Mouse (Mus musculus): ENCODE data around the gene Rtkn2.
"Not testable (repeated sequence)": the region's sequence is repeated elsewhere in the genome, so short reads cannot be mapped to it uniquely, and the experiment has no call there.

Rtkn2 gene

GRCm38 (mm10) chr10:68072626-68073025 is 93.3 kb downstream of the Rtkn2 start:
- in situ Hi-C loops (cut with MboI, MseI): no loop called here

DNA sequence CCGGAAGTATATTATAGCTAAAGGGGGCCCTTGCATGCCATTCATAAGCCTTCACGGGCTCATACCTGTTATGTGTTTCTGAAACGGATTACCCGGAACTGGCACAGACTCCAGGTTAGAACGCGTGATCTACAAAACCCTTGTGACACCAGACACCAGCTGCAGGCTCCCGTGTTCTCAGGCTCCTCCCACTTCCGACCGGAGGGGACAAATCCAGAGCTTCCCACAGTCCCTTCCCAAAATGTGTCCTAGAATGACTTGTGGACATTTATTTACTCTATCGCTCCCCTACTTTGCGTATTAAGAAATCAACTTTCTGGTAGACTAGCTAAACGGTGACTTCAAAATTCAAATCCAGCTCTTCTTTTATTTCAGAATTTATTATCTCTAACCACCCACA is 94.9 kb downstream of the Rtkn2 start:
- in situ Hi-C loops (cut with MboI, MseI): no loop called here

DNA sequence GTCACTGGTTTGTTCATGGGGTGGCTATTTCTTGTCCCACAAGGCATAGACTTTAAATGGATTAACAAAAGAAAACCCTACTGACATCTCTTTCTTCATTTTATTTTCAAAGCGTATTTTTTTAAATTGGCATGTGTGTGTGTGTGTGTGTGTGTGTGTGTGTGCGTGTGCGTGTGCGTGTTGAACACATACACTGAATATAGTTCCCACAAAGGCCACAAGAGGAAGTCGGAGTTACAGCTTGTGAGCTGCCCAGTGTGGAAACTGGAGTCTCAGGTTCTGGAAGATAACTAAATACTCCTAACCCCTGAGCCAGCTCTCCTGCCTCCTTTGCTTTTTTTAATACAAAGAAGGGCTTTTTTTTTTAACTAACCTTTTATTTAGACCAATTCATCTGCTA is 95.8 kb downstream of the Rtkn2 start:
- in situ Hi-C loops (cut with MboI, MseI): no loop called here

- in situ Hi-C loops (cut with MboI, MseI): no loop called here
Measured at GRCm38 (mm10) chr10:68078708-68079107, 99.3 kb downstream of the Rtkn2 start.

DNA sequence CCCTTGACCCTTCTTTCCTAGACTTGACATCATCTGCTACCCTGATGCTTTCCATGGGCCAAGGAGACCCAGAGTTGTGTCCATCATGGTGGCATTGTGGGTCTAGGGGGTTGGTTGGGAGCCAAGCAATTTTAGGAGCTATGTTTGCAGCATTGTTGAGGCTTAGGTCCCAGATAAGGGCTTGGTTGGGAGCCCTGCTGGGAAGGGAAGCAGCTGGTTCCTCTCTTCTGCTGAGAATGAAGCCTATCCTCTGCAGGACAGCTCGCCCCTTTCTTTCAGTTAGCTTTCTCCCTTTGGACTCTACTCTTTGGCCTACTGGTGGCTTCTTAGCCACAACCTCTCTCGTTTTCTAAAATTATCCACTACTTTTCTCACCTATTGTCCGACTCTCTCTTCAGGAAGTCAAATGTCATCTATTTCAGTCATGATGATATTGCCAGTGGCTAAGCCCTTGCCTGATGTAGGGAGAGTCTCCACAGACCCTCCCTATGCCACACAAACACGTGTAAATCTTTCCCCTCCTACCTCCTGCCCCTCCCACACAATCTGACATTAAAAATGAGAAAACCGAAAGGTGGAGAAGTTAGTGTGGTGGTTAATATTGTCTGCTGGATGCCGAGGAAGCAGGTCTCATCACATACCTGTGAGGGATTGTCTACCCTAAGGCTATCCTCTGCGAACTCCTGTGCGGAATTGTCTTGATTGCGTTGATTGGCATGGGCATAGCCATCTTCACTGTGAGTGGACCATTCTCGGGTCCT is 100.7 kb downstream of the Rtkn2 start:
- in situ Hi-C loops (cut with MboI, MseI): no loop called here

GRCm38 (mm10) chr10:68081712-68082111 is 102.3 kb downstream of the Rtkn2 start:
- in situ Hi-C loops (cut with MboI, MseI): no loop called here

- in situ Hi-C loops (cut with MboI, MseI): loop anchor here (5.0 kb wide), 1 partner anchor 62 kb away; no protein-coding TSS in a partner anchor
Measured at GRCm38 (mm10) chr10:68085574-68085973, 106.2 kb downstream of the Rtkn2 start.

DNA sequence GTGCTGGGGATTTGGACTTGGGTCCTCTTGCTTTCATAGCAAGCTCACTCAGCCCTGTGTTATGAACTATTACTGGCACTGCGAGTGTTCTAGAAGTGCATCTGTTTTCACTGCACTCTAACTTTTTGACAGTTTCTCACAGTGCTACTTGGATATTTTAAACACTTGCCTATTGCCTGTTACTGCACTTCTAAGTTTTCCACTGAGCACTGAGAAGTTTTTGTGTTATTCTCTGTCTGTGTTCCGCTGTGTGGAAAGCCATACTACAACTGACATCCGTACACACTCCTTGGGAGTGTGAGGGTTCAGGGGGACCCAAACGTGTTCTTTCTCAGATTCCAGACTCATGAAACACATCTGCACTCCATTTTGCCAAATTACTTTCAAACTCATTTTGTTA is 107.6 kb downstream of the Rtkn2 start:
- in situ Hi-C loops (cut with MboI, MseI): loop anchor here (5.0 kb wide), 1 partner anchor 60 kb away; no protein-coding TSS in a partner anchor

DNA sequence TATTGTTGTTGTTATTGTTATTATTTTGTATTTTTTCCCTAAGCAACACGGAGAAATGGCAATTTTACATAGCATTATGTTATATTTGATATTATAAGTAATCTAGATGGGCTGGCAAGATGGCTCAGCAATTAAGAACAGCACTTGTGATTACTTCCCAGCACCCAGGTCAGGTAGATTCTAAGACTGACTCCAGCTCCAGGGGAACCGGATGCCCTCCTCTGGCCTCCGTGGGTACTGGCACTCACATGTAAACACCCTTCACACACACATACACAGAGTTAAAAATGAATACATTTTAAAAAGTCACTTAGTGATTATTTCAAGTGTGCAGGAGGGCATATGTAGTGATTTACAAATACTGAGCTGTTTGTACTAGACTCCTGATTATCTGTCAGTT is 108.4 kb downstream of the Rtkn2 start:
- in situ Hi-C loops (cut with MboI, MseI): loop anchor here (5.0 kb wide), 1 partner anchor 60 kb away; no protein-coding TSS in a partner anchor

DNA sequence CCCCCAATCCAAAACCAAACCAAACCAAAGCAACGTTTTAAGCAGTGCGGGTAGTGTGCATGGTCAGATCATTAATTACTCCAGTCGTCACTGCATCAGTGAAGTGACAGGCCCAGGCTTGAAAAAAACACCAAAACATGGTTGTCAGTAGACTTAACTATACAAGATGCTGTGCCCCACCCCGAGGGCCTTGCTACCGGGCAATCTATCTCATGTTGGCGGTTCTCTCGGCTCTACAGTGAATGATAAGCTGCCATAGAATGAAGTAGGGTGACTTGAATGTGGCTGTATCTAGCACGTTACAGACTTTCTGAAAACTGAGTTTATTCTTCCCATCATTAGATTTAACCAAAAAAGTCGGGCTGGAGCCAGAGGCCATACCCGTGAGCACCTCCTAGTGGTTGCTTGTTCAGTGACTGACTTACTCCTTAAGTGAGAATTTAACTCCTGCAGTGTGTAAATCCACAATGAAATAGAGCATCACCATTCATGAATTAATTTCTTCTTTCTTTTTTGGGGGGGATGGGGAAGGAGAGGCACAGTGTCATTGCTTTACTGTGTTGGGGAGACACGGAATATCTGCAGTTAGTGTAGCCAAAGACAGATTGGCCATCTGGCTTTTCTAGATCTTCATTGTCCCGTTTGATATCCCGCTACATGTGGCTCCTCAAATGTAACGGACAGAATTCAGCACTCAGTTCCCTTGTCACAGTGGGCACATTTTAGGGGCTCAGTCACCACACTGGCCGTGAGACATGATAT is 110.2 kb downstream of the Rtkn2 start:
- in situ Hi-C loops (cut with MboI, MseI): loop anchor here (5.0 kb wide), 2 partner anchors 42 to 58 kb away; no protein-coding TSS in a partner anchor

GRCm38 (mm10) chr10:68090197-68090535 is 110.8 kb downstream of the Rtkn2 start:
- in situ Hi-C loops (cut with MboI, MseI): loop anchor here (5.0 kb wide), 1 partner anchor 43 kb away; no protein-coding TSS in a partner anchor

- in situ Hi-C loops (cut with MboI, MseI): loop anchor here (5.0 kb wide), 1 partner anchor 43 kb away; no protein-coding TSS in a partner anchor
Measured at GRCm38 (mm10) chr10:68090544-68090943, 111.2 kb downstream of the Rtkn2 start.

GRCm38 (mm10) chr10:68091011-68091410 is 111.6 kb downstream of the Rtkn2 start:
- in situ Hi-C loops (cut with MboI, MseI): loop anchor here (5.0 kb wide), 1 partner anchor 44 kb away; no protein-coding TSS in a partner anchor

DNA sequence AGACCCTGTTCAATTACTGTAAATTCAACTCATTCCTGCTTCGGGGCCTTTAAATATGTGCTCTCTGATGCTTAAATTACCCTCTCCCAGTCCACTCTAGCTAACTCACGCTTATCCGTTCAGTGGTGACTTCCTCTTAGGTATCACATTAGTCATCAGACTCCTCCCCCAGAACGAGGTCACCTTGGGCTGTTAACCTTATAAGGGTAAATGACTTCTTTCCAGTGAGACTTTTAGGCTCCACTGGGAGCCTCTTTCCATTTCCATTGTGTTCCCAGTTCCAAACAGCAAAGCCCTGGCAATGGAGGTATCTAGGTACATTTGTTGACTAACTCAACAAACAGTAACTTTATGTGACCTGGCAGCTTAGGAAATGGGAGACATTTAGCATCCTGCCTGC is 112.5 kb downstream of the Rtkn2 start:
- in situ Hi-C loops (cut with MboI, MseI): loop anchor here (5.0 kb wide), 1 partner anchor 45 kb away; no protein-coding TSS in a partner anchor

GRCm38 (mm10) chr10:68093496-68093895 is 114.1 kb downstream of the Rtkn2 start:
- in situ Hi-C loops (cut with MboI, MseI): loop anchor here (5.0 kb wide), 1 partner anchor 46 kb away; no protein-coding TSS in a partner anchor

DNA sequence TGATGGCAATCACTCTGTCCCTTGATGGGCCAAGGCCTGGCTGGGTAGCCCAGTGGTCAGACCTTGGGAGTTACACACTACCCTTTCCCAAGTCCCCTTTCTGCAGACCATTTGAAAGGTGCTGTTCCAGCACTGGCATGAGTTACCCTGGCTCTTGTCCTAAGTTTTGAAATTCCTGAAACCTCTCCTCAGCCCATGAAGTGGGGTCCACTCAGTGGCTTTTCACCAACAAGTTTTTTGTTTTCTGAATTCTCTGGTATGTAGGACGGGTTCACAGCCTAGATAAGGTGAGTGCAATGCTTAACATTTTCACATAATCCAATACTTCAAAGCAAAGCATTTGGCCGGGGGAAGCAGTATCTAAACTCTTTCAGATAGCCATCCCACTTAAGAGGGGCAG is 115.8 kb downstream of the Rtkn2 start:
- in situ Hi-C loops (cut with MboI, MseI): no loop called here

GRCm38 (mm10) chr10:68096395-68096794 is 117.0 kb downstream of the Rtkn2 start:
- in situ Hi-C loops (cut with MboI, MseI): no loop called here

DNA sequence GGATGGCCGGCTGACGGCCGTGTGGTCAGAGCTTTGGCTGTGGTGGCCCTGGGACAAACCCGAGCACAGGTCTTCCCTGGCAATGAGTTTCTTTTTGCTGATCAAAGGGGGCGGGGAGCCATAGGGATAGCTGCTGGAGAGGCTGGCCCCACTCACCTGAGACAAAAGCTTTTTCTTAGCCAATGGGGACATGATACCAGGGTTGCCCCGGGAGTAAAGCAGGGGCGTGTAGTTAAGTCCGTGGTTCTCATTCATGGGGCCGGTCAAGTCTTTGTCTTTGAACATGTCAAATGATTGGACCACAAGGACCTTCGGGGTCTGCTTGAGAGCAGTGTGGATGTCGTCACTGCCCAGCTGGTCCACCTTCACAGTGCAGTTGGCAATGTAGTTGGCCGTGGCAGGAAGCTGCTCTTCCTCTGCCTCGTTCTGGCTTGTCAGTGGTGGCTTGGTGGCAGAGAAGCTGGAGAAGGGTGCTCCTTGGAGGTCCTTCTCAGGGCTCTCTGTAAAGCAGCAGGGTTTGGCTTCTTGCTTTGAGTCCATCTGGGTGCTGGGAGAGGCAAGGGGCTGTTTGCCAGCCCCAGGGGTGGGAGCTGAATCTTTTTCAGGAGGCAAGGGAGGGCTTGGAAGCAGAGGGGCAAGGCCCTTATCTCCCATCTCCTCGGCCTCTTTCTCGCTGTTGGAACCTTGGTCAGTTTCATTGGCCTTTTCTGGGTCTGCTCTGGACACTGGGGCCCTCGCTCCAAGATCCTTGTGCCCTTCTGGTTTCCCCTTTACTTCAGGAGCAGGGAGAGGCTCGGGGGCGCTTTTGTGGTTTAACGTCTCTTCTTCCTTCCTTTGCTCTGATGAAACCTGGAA is 118.7 kb downstream of the Rtkn2 start:
- in situ Hi-C loops (cut with MboI, MseI): no loop called here

GRCm38 (mm10) chr10:68099801-68100200 is 120.4 kb downstream of the Rtkn2 start:
- in situ Hi-C loops (cut with MboI, MseI): not testable (repeated sequence)

GRCm38 (mm10) chr10:68100506-68100905 is 121.1 kb downstream of the Rtkn2 start:
- in situ Hi-C loops (cut with MboI, MseI): no loop called here

GRCm38 (mm10) chr10:68101251-68101650 is 121.9 kb downstream of the Rtkn2 start:
- in situ Hi-C loops (cut with MboI, MseI): no loop called here

- in situ Hi-C loops (cut with MboI, MseI): no loop called here
Measured at GRCm38 (mm10) chr10:68102566-68102965, 123.2 kb downstream of the Rtkn2 start.

All from regulatory T cell (primary cell).